Mouse (Mus musculus): ENCODE data around the gene Stx4a.

The Stx4a gene

GRCm38 (mm10) chr7:127898179-127898956 lies 74.3 kb downstream of the Stx4a start:
- peak; percentile 30 to 32 for DNase-seq (ENCODE audit: low spot score in 2 of 2)
